Mouse (Mus musculus) CD8-positive naive resting alpha-beta T cell, adult 2 months (primary cell): ENCODE data around the gene Podxl.
A peak's percentile ranks its signal among the peaks of the same experiment; 100 is the strongest.
"Not testable (repeated sequence)": the region's sequence is repeated elsewhere in the genome, so short reads cannot be mapped to it uniquely, and the experiment has no call there.

Source experiments
- DNase-seq, 2 experiments: peaks; one replicate each; pipeline ENCODE4 v3.0.0; 2022; ENCODE audit warnings: low read depth in 2 of 2, low spot score in 2 of 2

The Podxl gene

GRCm38 (mm10) chr6:31568070-31568595 lies 4.4 kb upstream of the Podxl start:
- no peak for DNase-seq

DNA sequence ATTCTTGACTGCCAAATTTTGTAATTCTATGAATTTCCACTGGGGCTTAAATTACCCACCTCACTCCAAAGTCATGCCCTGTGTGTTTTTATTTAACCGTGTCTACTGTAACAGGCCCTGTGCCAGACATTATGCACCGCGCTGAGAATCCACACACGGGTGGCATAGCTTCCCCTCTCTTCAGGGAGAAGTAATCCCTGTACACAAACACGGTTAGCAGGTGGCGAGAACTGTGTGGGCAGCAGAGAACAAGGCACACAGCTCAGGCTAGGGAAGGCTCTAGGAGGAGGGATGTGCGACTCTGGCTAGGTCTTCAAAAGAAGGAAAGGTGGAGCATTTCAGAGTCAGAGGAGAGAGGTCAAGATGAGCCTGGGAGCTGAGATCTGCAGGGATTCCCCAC lies 3.4 kb upstream of the Podxl start:
- no peak for DNase-seq

DNA sequence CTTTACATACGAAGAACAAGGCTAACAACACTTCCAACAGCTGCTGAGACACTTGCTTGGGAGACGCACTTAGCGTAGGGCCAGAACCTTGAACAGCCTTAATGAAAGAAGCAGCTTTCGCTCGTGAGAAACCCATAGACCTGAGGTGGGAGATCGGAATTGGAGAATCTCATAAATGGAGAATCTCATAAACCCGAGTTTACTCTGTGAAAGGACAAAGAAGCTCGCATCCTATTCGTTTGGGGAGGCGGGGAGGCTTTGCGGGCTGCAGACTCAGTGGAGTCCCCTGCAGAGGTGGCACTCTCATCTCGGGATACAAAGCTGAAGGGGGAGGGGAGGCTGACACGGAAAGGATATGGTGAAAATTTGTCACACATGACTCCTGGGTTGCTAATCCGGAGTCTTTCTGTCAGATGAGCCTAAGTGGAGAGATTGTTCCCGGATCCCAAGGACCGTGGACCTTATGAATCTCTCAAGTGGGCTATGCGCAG lies 1.2 kb upstream of the Podxl start:
- no peak for DNase-seq

DNA sequence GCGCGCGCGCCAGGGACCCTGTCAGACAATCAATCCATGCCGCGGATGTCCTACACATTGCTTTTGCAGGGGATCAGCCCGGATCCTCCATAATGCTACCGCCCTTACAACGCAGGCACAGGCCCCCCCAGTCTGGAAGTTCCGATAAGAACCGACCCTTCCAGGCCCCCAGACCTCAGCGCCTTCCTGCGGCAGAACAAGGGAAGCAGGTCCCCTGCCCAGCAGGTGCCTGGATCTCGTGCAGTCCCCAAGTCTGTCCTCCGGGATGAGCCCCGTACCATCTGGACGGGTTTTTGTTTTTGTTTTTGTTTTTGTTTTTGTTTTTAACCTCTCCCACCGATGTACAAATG lies 376 bp upstream of the Podxl start:
- DNase-seq = no peak

DNA sequence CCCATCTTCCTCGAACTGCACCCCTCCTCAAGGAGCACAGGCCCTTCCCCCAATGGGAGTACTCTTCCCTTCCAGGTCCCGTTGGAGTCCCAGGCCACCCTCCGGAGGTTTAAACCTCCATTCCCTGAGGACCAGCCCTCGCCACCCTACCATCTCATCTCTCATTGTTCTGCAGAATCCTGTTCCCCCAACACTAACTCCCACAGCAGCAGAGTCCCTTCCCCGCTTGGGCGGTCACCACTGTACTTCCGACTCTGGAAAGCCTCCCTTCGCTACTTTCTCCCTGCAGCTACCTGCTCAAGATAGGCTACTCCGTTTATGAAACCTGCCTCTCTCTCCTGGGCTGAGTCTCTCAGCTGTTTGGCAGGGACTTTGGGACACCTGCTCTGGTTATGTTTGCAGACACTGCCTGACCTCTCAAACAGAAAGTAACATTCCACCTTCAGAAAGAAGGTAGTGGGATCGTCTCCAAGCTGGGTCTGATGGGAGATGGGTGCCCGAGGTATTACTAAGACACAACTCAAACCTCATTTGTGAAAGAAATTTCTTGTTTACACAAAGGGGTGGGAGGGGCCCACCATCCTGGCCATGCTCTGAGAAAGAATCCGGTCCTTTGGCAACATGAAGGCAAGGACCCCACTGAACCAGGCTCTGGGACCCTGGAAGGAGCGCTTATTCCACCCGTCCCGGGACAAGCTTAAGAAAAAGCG lies 1.3 kb downstream of the Podxl start:
- DNase-seq = no peak

DNA sequence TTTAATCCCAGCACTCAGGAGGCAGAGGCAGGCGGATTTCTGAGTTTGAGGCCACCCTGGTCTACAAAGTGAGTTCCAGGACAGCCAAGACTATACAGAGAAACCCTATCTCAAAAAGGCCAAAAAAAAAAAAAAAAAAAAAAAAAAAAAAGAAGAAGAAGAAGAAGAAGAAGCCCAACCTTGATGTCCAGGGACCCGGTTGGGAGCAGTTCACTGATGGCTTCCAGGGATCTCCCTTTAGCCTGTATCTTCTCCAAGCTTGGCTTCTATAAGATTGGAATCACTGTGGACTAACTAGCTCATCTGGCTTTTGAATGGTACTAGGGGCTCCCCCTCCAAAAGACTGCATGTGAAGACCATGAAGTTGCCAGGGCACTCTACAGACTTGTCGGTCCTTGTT lies 1.8 kb downstream of the Podxl start:
- not testable (repeated sequence) for DNase-seq

- DNase-seq = no peak
These were observed 3.4 kb downstream of the Podxl start for GRCm38 (mm10) chr6:31560138-31560959.

GRCm38 (mm10) chr6:31556460-31557100 lies 7.2 kb downstream of the Podxl start:
- no peak for DNase-seq

GRCm38 (mm10) chr6:31550876-31551532 lies 12.8 kb downstream of the Podxl start:
- DNase-seq = no peak

DNA sequence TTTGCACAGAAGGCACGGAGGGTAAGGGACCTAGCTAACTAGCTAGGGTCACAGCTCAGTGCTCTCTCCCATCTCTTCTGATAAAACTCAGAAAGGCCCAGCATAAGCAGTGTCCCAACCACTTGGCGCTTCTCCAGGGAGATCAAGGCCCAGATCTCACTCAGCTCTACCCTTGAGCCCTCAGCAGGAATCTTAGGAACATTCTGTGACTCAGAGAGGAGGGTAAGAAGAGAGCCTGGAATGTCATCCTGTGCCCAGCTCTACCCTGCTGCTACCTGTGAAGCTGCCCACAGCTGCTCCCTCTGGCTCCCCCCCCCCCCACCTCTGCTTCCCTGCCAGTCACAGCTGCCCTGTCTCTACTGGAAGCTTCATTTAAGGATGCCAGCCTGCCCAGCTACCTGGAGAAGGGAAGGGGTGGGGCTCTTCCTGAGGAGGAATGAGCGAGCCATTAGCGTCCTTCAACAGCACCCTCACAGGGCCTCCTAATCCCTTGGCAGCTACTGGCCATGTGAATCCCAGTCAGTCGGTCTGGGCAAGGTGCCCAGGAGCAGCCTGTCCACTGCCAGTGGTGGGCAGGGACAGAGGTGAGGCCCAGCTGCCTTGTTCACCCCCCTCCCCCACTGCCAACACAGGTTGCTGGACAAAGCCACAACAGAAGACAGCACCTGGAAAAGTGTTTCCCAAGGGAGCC lies 14.3 kb downstream of the Podxl start:
- DNase-seq = no peak

- no peak for DNase-seq
These were observed 19.5 kb downstream of the Podxl start for GRCm38 (mm10) chr6:31544318-31544717.

- DNase-seq = no peak
These were observed 23.8 kb downstream of the Podxl start for GRCm38 (mm10) chr6:31540018-31540417.

- no peak for DNase-seq
These were observed 25.7 kb downstream of the Podxl start for GRCm38 (mm10) chr6:31538112-31538511.

GRCm38 (mm10) chr6:31537193-31537592 lies 26.6 kb downstream of the Podxl start:
- DNase-seq = no peak

DNA sequence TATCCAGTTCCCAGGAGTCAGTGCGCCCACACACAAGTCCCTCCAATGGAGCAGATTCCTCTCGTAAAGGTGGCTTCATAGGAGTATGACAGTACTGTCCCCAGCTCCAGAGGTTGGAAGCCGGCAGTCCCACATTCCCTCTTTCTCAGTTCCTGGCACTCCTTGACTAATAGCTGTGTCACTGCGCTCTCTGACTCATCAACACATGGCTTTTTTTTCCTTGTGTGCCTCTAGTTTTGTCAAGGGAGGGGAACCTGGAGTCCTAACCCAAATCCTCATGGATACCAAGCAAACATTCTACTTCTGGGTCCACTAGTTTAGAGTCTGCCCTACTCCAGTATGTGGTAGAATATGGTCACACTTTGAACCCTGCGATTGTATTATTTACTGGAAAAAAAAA lies 29.1 kb downstream of the Podxl start:
- DNase-seq = no peak

- no peak for DNase-seq
These were observed 31.9 kb downstream of the Podxl start for GRCm38 (mm10) chr6:31531880-31532279.

GRCm38 (mm10) chr6:31528339-31528738 lies 35.4 kb downstream of the Podxl start:
- no peak for DNase-seq

- no peak for DNase-seq
These were observed 35.9 kb downstream of the Podxl start for GRCm38 (mm10) chr6:31527897-31528296.

DNA sequence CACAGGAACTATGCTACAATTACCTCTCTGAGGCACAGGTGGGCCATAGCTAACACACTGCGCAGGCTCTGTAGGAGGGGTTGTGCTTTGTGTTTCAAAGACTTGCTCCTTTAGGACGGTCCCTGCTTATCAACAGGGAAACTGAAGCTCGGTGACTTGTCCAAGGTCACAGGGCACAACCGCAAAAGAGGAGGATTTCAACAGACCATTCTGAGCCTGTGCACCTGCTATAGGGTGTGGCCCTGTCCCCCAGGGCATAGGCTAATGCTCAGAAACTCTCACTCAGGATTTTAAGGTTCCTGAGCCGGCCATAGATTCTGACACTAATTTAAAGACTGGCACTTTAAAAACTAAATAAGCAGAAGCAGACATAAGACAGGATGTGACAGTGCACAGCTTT lies 36.9 kb downstream of the Podxl start:
- no peak for DNase-seq

- DNase-seq = peak in 1 of 2 experiments; percentile 6
These were observed 38.4 kb downstream of the Podxl start for GRCm38 (mm10) chr6:31525231-31525900.
